Mouse (Mus musculus) CH12F3 (cell line): ENCODE results near the gene Acot2.

Source experiments
- in situ Hi-C: fragments of 300-500 bp; cut with MboI; formaldehyde crosslinking; loops from 2 replicates; pipeline ENCODE4 v1.14.3; 2020; ENCODE audit warnings: low sequenced_read_pairs

Acot2 gene

DNA sequence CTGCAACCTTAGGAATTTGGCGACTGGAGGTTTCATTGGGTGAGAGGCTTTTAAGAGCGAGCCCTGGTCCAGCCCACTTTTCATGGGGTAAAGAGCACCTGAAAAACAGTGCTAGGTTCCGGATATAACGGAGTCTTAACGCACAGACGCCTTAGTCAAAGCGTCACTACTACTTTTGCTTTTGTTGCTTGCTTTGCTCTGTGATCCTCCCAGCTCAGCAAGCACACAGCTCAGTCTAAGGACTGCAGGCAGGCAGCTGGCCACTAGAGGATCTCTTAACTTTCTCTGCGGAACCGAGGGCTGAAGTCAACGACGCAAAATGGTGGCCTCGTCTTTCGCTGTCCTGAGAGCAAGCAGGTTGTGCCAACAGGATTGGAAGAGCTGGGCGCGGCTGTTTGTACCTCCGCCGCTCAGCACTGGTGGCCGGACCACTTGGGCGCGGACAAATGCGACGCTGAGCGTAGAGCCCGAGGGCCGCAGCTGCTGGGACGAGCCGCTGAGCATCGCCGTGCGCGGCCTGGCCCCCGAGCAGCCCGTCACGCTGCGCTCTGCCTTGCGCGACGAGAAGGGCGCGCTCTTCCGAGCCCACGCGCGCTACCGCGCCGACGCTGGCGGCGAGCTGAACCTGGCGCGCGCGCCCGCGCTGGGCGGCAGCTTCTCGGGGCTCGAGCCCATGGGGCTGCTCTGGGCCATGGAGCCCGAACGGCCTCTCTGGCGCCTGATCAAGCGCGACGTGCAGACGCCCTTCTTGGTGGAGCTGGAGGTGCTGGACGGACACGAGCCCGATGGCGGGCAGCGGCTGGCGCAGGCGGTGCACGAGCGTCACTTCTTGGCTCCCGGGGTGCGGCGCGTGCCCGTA is at the start of gene Acot2:
Gene Acot2, plus strand, starts transcription at position 279 of the 859 bp plus-strand sequence.
- in situ Hi-C loops: no loop called here

DNA sequence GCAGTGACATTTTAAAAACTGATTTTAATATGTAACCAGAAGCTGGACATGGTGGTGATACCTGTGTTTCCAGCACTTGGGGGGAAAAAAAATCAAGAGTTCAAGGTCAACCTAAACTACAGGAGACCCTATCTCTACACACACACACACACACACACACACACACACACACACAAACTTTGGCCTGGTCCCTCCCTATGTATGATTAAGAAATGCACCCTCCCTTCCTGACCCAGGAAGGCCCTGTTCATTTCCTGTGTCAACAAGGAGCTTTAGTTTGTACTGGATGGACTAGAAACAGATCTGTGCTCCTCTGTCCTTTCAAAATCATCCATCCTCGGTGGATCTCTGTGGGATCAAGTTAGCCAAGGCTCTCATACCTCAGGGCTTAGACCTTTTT is 49.1 kb upstream of the Acot2 start:
- in situ Hi-C loops: loop anchor here (25.0 kb wide), 1 partner anchor 226 kb away; no protein-coding TSS in a partner anchor

DNA sequence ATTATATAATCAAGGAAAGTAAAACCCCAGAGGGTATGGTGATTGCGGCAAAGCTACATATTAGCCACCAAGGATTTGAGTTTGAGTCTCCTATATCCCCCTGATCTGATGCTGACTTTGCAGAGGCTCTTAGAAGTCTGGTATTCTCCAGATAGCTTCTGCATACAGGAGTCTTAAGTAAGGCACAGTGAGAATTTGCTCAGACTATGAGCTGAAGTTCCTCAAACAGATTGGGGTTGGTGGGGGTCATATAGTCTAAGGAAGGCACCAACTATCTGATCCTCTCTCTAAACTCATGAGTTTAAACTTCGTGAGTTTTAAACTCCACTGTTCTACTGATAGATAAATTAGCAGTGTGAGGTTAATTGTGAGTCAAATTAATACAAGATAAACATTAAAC is 48.3 kb upstream of the Acot2 start:
- in situ Hi-C loops: loop anchor here (25.0 kb wide), 1 partner anchor 227 kb away; no protein-coding TSS in a partner anchor

DNA sequence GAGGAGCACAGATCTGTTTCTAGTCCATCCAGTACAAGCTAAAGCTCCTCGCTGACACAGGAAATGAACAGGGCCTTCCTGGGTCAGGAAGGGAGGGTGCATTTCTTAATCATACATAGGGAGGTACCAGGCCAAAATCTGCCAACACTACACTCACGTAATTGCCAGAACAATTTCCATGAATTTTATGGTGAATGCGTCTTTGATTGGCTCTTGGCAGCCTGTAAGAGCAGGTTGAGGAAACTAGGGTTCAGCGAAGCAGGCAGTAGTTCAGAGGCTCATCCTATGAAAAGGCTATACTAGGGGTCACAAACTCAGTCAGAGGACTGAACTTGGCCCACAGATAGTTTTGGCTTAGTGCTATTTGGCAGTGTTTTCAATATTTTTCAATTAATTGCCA is 47.6 kb upstream of the Acot2 start:
- in situ Hi-C loops: loop anchor here (25.0 kb wide), 1 partner anchor 228 kb away; no protein-coding TSS in a partner anchor

DNA sequence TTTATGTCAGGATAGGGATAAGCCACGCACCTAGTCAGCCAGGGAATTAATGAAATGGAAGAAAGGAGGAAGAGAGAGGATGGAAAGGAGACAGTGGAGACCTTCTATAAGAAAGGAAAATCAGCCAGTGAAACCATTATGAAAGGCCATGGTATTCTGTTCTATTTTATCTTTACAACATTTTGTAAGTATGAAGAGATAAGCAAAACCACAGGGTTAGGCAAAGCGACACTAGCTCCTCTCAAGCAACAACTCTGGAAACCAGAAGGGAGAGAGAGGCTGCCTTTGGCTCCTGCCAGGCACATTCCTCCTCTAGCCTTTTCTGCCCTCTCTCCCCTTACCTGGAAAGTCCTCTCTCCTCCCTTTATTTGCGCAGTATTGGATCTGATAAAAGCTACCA is 45.7 kb upstream of the Acot2 start:
- in situ Hi-C loops: loop anchor here (25.0 kb wide), 1 partner anchor 230 kb away; no protein-coding TSS in a partner anchor

DNA sequence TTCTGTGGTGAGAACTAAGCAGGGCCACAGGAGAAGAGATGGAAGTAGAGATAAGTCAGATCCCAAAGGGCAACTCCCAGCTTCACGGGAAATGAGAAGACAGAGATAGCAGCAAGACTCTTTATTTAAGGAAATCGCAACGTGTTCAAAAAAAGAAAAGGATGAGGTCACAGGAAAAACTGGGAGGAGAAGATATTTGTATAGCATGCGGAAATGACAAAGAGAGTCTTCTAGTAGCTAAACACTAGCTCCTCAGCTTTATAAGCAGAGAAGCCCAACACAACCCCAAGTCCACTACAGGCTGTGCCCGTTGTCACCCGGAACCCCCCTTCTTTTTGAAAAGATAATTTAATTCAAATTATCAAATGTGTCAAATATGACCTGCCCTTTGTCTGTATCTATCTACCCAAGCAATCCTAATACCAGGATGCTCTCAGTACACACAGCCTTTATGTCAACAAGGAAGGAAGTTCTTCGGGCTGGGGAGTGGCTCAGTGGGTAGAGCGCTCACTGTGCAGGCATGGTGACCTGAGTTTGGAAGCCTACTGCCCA is 40.3 kb upstream of the Acot2 start:
- in situ Hi-C loops: loop anchor here (25.0 kb wide), 1 partner anchor 235 kb away; no protein-coding TSS in a partner anchor

DNA sequence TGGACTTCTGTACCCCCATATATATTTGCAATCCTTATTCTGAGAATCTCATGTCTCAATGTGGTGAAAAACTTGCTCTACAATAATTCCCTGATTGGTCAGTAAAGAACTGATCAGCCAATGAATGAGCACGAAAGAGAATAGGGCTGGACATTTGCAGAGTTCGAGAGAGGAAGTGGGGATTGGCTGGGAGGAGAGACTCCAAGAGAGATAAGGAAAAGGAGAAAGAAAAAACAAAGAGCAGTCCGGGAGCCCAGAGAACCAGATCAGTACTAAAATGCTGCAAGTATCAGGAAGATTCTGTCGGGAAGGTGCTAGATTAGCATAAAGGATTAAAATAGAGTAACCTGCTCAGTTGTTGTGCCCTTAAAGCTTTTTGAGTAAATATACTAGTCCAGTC is 38.6 kb upstream of the Acot2 start:
- in situ Hi-C loops: loop anchor here (25.0 kb wide), 1 partner anchor 237 kb away; no protein-coding TSS in a partner anchor

DNA sequence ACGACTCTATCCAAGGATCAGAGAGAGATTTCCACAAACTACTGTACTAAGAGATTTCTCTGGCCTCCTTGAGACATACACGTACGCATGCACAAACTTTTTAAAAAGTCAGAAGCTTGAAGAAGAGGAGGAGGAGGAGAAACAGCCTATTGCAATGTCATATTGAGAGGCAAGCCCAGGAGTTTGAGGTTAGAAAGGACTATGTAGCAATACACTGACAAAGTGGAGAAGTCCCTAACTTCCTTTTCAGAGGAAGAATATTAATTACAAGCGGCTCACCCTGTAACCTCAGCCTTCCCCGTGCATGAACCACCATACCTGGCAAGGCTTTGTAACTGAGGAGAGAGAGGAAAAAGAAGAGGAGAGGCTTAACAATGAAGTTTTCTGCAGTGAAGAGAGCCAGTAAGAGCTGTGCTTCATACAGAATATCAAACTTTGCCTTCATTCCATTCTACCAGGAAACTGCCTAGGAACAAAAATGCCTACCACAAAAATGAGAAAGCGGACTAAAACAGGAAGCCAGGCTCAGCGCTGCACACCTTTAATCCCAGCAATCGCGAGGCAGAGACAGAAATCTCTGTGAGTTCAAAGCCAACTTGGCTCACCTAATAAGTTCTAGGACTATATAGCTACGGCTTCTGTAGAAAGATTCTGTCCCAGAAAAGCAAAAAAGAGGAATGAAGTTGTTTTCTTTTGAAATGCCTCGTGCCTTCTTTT is 37.7 kb upstream of the Acot2 start:
- in situ Hi-C loops: loop anchor here (25.0 kb wide), 1 partner anchor 238 kb away; no protein-coding TSS in a partner anchor

DNA sequence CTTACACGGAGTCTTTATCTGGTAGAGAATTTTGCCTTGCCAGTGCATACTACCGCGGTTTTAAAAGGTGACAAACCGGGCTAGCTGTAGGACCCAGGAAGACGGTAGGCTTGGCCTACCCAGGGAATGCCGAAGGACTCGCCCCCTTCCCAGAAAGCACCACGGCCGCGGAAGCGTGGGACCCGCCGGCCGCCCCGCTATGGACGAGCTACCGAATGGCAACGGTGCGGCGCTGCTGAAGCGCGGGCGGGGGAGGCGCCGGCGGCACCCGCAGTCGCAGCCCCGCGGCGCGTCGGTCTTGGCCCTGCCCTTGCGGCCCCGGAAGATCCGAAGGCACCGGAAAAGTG is 37.2 kb upstream of the Acot2 start, which contains the start of gene Riox1:
Gene Riox1, plus strand, starts transcription at position 116 of the 347 bp plus-strand sequence.
- in situ Hi-C loops: no loop called here

DNA sequence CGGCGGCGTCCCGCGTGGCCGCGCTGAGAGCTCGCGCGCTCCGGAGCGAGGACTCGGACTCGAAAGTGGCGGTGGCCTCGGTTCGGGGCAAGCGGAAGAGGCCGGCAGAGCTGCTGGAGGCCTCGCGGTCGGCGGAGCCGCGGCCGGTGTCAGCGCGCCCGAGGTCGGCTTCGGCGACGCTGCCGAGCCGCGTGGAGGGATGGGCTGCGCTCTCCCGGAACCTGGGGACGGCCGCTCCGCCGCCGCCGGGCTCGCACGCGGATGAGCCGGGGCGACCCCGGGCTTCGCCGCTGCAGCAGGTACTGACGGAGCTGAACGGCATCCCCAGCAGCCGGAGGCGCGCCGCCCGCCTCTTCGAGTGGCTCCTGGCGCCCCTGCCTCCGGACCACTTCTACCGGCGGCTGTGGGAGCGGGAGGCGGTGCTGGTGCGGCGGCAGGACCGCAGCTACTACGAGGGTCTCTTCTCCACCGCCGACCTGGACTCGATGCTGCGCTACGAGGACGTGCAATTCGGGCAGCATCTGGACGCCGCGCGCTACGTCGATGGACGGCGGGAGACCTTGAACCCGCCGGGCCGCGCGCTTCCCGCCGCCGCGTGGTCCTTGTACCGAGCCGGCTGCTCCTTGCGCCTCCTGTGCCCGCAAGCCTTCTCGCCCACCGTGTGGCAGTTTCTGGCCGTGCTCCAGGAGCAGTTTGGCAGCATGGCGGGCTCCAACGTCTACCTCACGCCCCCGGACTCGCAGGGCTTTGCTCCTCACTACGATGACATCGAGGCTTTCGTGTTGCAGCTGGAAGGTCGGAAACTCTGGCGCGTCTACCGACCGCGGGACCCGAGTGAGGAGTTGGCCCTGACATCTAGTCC is 36.6 kb upstream of the Acot2 start:
- in situ Hi-C loops: no loop called here

DNA sequence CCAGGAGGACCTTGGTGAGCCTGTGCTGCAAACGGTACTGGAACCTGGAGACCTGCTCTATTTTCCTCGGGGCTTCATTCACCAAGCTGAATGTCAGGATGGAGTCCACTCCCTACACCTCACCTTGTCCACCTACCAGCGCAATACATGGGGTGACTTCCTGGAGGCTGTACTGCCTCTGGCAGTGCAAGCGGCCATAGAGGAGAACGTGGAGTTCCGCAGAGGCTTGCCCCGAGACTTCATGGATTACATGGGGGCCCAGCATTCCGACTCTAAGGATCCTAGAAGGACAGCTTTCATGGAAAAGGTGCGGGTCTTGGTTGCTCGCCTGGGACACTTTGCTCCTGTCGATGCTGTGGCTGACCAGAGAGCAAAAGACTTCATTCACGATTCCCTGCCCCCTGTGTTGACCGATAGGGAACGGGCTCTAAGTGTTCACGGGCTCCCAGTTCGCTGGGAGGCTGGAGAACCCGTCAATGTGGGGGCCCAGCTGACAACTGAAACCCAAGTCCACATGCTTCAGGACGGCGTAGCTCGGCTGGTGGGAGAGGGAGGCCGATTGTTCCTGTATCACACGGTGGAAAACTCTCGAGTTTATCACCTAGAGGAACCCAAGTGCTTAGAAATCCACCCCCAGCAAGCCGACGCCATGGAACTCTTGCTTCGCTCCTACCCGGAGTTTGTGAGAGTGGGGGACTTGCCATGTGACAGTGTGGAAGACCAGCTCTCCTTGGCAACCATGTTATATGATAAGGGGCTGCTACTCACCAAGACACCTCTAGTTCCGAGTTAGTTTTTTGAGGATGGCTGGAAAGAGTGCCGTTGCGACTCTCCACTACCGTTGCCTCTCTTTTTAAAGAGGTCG is 35.7 kb upstream of the Acot2 start:
- in situ Hi-C loops: no loop called here

DNA sequence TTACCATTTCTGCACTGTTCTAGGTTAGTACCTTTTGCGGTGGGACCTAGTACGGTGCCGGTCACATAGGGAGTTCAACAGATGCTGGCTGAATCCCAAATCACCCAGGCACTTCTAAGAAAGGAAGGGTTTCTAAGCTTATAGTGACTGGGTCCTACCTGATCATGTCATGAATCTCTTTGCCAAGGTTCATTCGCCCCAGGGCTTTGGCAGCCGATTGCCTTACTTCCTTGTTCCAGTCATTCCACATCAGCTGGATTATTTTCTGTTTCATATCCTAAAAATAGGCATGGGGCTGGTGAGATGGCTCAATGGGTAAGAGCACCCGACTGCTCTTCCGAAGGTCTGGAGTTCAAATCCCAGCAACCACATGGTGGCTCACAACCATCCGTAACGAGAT is 29.4 kb upstream of the Acot2 start:
- in situ Hi-C loops: no loop called here

DNA sequence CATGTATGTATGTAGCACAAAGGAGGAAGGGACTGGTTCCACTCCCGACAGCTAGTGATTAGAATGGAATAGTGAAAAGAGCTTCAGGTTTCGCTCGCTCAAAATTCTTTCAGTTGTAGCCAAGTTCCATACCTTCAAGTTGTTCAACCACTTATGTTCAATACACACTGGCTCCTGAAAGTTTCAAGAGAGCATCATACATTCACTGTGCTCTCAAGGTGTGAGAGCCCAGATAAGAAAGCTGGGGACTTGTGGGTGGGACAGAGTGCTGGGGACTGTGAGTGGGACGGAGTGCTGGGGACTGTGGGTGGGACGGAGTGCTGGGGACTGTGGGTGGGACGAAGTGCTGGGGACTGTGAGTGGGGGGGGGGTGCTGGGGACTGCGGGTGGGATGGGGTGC is 22.4 kb upstream of the Acot2 start:
- in situ Hi-C loops: no loop called here

DNA sequence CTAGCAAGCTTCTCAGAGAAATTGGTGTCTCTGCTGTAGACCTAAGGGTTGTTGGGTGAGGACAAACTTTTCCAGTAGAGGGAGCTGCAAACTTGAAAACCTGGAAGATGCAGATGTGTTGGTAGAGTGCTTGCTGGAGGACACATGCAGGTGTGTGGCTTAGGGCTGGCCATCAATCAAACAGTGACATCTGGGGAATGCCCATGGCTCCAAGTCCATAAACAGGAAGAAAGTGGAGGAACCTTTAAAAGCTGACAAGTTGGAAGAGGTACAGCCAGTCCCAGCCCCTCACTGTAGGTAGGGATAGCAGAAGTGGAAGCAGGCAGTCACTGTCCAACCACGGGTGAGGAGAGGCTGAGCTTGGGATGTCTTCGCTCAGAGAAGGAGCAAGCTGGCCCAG is 15.5 kb upstream of the Acot2 start:
- in situ Hi-C loops: no loop called here

DNA sequence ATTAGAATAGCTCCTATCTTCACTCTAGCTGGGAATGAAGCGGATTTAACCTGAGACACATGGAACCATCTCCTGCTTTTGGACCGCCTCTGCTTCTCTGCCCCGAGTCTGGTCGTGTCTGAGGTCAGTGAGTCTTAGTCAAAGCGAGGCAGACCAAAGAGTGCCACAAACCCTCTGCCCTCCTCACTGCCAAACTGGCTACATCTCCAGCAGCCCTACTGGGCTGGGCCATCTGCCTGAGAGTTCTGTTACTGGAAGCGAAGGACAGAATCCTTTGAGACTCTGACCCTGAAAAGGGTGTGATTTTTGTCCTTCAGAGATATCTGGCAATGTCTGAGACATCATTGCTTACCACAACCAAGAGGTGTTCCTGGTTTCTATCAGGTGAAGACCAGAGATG is 8.8 kb upstream of the Acot2 start:
- in situ Hi-C loops: no loop called here

DNA sequence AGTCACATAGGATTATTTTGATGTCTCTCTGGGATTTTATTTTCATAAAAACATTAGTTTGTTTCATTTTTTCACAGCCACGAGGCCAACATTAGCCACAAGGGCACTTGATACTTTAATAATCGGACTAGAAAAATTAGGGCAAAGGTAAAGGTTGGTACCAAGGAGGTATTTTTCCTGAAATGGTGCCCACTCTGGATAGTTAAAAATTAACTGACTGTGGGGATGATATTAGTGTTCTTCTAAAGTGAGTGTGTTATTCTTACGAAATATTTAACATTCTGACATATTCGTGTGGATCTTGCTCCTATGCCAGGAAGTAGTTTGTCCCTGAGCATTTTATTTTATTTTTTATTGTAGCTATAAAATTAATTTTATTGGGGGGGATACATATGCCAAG is 6.0 kb upstream of the Acot2 start:
- in situ Hi-C loops: no loop called here

DNA sequence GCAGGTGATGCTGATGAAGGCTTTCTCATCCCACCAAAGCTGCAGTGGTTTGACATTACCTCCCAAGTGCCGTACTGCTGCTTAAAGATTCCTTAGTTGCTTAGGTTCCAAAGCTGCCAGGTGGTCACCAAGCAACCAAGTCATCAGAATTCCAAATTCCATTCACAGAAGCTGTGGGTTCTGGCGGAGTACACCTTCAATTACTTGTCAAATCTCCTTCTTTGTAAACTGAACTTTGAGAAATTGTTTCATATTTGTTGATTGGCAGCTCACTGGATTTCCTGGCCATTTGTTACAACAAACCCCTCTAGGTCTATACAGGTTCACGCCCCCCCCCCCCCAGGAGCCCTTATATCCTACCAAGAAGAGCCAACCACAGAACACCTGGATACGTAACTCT is 2.9 kb upstream of the Acot2 start, which contains the start of gene Heatr4:
Gene Heatr4, minus strand, starts transcription at position 101 of the 400 bp plus-strand sequence.
- in situ Hi-C loops: no loop called here

DNA sequence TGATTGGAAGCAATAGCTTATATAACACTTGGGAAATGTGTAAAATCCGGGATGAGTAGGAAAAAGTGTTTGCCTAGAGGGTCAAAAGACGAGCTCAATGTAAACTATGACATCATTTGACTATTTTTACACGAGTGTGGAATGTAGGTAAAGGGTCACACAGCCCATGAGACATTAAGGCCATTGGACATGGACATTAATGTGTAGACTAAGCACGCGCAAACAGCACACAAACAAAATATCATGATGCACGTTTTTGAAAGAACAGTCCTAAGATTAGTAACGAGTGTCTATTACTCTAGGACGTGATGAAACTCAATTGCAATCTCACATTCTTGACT is 449 bp upstream of the Acot2 start:
- in situ Hi-C loops: no loop called here

DNA sequence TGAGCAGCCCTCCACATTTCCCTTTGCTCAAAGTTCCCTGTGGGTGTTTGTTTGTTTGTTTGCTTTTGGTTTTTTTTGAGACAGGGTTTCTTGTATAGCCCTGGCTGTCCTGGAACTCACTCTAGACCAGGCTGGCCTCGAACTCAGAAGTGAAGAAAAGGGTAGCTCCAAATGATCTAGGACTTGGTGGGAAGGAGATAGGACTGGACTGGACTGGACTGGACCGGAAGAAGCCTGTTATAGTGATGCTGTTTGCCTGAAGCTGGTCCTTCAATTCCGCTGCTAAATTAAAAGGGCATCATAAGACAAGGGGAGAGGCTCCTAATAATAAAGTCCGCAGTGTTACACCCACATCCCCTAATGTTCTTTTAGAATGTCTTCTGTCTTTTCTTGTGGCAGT is 822 bp downstream of the Acot2 start:
- in situ Hi-C loops: no loop called here

DNA sequence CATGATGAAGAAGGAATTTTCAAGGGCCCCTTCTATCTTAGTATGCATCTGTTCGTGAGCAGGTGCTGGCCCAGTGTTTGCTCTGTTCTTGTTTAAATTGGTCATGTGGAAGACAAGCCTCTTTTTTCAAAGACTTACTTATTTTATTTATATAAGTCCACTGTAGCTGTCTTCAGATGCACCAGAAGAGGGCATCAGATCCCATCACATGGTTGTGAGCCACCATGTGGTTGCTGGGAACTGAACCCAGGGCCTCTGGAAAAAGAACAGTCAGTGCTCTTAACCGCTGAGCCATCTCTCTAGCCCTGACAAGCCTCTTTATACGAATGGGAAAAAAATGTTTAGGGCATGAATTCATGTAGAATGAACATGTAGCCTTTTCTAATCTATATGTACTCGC is 1.7 kb downstream of the Acot2 start:
- in situ Hi-C loops: no loop called here
